Mouse (Mus musculus): ENCODE data around the gene Ttll9. TPM values are rescaled to one million over a fixed set of nuclear protein-coding genes. Genes with fewer than 3 reads are reported as not detected.

Gene Ttll9
- total RNA-seq, 2 experiments from 2014 or later = not detected

- no peak for DNase-seq
Observed at GRCm38 (mm10) chr2:152941776-152942175, 20.5 kb upstream of the Ttll9 start.

GRCm38 (mm10) chr2:152942898-152943515 lies 19.3 kb upstream of the Ttll9 start:
- no peak for DNase-seq

- no peak for DNase-seq
Observed at GRCm38 (mm10) chr2:152943568-152943967, 18.7 kb upstream of the Ttll9 start.

- DNase-seq = no peak
Observed at GRCm38 (mm10) chr2:152944013-152944412, 18.3 kb upstream of the Ttll9 start.

GRCm38 (mm10) chr2:152947098-152947497 lies 15.2 kb upstream of the Ttll9 start:
- no peak for DNase-seq

GRCm38 (mm10) chr2:152948438-152949020 lies 13.8 kb upstream of the Ttll9 start:
- DNase-seq = no peak

GRCm38 (mm10) chr2:152950358-152951064 lies 11.8 kb upstream of the Ttll9 start:
- DNase-seq = no peak

GRCm38 (mm10) chr2:152951065-152951849 lies 11.0 kb upstream of the Ttll9 start, which contains the start of gene Dusp15:
TSS of gene Dusp15 (minus strand) at chr2:152951698.
- no peak for DNase-seq

GRCm38 (mm10) chr2:152951850-152952720 lies 10.2 kb upstream of the Ttll9 start:
- DNase-seq = no peak

GRCm38 (mm10) chr2:152958116-152958515 lies 4.2 kb upstream of the Ttll9 start:
- DNase-seq = no peak

- no peak for DNase-seq
Observed at GRCm38 (mm10) chr2:152965555-152965954, 3.3 kb downstream of the Ttll9 start.

- no peak for DNase-seq
Observed at GRCm38 (mm10) chr2:152976991-152977390, 14.7 kb downstream of the Ttll9 start.

- DNase-seq = no peak
Observed at GRCm38 (mm10) chr2:152985582-152985981, 23.3 kb downstream of the Ttll9 start.

- DNase-seq = no peak
Observed at GRCm38 (mm10) chr2:152991529-152991928, 29.2 kb downstream of the Ttll9 start.

GRCm38 (mm10) chr2:152997046-152997445 lies 34.8 kb downstream of the Ttll9 start:
- DNase-seq = no peak

GRCm38 (mm10) chr2:153002492-153003248 lies 40.4 kb downstream of the Ttll9 start:
- DNase-seq = no peak

GRCm38 (mm10) chr2:153003681-153004338 lies 41.5 kb downstream of the Ttll9 start:
- no peak for DNase-seq

- DNase-seq = no peak
Observed at GRCm38 (mm10) chr2:153005981-153006380, 43.7 kb downstream of the Ttll9 start.

- DNase-seq = no peak
Observed at GRCm38 (mm10) chr2:153009192-153009973, 47.1 kb downstream of the Ttll9 start.
